Mouse (Mus musculus) right cerebral cortex, postnatal 10 days (tissue): ENCODE results near the gene Pxdn.
A peak's percentile ranks its signal among the peaks of the same experiment; 100 is the strongest.

ENCODE experiments used
- DNase-seq, 2 experiments: peaks; one replicate each; pipeline ENCODE4 v3.0.0; 2021; ENCODE audit warnings: low spot score in 2 of 2

Gene Pxdn

GRCm38 (mm10) chr12:30024264-30024825 is 86.9 kb downstream of the Pxdn start:
- DNase-seq, result no peak

- peak in 1 of 2 experiments; percentile 16 for DNase-seq
These were observed 90.4 kb downstream of the Pxdn start for GRCm38 (mm10) chr12:30027721-30028340.

GRCm38 (mm10) chr12:30029111-30029510 is 91.7 kb downstream of the Pxdn start:
- peak in 1 of 2 experiments; percentile 14 for DNase-seq

- peak in 1 of 2 experiments; percentile 15 for DNase-seq
These were observed 93.2 kb downstream of the Pxdn start for GRCm38 (mm10) chr12:30030571-30030970.

- DNase-seq, result peak in 1 of 2 experiments; percentile 17
These were observed 97.3 kb downstream of the Pxdn start for GRCm38 (mm10) chr12:30034681-30035080.

- DNase-seq, result peak; percentile 10 to 23
These were observed 98.0 kb downstream of the Pxdn start for GRCm38 (mm10) chr12:30035406-30035805.

- peak; percentile 12 to 19 for DNase-seq
These were observed 98.6 kb downstream of the Pxdn start for GRCm38 (mm10) chr12:30035841-30036568.

GRCm38 (mm10) chr12:30036569-30037055 is 99.2 kb downstream of the Pxdn start:
- DNase-seq, result peak; percentile 57 to 73

GRCm38 (mm10) chr12:30039565-30039964 is 102.2 kb downstream of the Pxdn start:
- DNase-seq, result peak; percentile 69 to 76

GRCm38 (mm10) chr12:30040150-30040549 is 102.7 kb downstream of the Pxdn start:
- DNase-seq, result peak; percentile 65 to 67

GRCm38 (mm10) chr12:30048848-30049247 is 111.4 kb downstream of the Pxdn start:
- no peak for DNase-seq

- DNase-seq, result peak in 1 of 2 experiments; percentile 51
These were observed 112.4 kb downstream of the Pxdn start for GRCm38 (mm10) chr12:30049818-30050217.

GRCm38 (mm10) chr12:30050235-30050634 is 112.8 kb downstream of the Pxdn start:
- DNase-seq, result peak; percentile 72 to 79

GRCm38 (mm10) chr12:30054761-30055540 is 117.5 kb downstream of the Pxdn start:
- DNase-seq, result no peak

GRCm38 (mm10) chr12:30058044-30058443 is 120.6 kb downstream of the Pxdn start:
- no peak for DNase-seq

- no peak for DNase-seq
These were observed 124.2 kb downstream of the Pxdn start for GRCm38 (mm10) chr12:30061503-30062117.

GRCm38 (mm10) chr12:30062118-30062505 is 124.7 kb downstream of the Pxdn start:
- DNase-seq, result no peak
